Mouse (Mus musculus): ENCODE measurements around the gene Irx1.

DNA sequence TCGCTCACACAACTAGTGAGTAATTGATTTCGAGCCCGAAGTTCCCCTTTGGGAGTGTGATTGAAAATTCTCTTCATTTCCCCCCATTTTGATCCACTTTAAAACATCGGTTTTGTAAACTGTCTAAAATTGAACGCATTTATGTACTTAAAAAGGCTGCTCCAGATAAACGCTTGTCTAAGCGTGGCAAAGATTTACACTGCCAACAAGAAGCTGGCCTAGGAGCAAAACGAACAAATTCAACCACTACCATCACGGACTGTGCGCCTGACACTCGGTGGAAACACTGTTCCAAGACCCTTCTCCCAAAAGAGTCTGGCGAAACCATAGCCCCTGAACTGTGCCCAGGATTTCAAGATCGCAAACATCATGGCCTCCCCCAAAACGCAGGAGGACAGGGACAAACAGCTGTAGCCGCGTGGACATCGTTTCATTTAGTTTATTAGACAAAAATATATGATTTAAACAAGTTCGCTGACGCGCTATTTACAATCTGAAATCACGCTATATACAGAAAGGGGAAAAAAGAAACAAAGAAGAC, 5.6 kb downstream of the Irx1 start:
- no peak for TF ChIP-seq POLR2A (IDR thresholded peaks at IDR 0.05; ENCODE audit: insufficient read depth, low read depth, low read length)
- no peak for TF ChIP-seq CTCF (IDR thresholded peaks at IDR 0.05; ENCODE audit: insufficient read depth, low read depth, low read length)

Data from olfactory bulb, adult 2 months (tissue).